Mouse (Mus musculus): Measurements from ENCODE around the gene Csrnp3. TPM values are rescaled to one million over a fixed set of nuclear protein-coding genes. Genes with fewer than 3 reads are reported as not detected.
A peak's percentile ranks its signal among the peaks of the same experiment; 100 is the strongest.

The Csrnp3 gene
- polyA plus RNA-seq, 1 experiment from 2014 or later = 4.4 TPM

DNA sequence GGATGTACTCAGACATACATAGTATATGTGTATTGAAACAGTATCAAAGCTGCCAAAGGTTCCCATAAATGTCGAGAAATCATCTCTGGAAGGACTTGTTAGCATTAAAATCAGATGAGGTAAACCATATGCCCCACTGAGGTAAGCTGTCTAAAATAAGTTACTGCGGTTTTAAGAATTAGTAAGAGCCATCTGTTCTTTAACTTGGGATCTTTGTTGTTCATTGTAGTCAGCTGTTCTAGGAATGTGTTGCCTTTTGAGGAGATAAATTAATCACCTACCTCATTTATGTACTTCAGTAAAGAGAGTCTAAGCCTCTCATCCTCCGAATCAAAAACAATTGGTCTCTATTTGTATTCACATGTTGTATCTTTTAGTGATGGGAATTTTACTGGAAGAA, 83.7 kb downstream of the Csrnp3 start:
- 42% methylated on average over 3 of the region's 3 CpGs for whole genome bisulfite sequencing
- Histone ChIP-seq H3K27ac (no peak overlapping the region), H3K4me2 (no peak overlapping the region), H3K4me3 (no peak overlapping the region), H3K27me3 (no peaks in the 10 kb centered on the region), H3K4me1 (no peaks in the 10 kb centered on the region), H3K9me3 (no peaks in the 10 kb centered on the region), H3K36me3 (no peaks in the 10 kb centered on the region), H3K9ac (no peak overlapping the region)
- ATAC-seq (ENCODE audit: insufficient number of reproducible peaks, insufficient read depth, low FRiP score, low TSS enrichment, low read depth) = no peak

DNA sequence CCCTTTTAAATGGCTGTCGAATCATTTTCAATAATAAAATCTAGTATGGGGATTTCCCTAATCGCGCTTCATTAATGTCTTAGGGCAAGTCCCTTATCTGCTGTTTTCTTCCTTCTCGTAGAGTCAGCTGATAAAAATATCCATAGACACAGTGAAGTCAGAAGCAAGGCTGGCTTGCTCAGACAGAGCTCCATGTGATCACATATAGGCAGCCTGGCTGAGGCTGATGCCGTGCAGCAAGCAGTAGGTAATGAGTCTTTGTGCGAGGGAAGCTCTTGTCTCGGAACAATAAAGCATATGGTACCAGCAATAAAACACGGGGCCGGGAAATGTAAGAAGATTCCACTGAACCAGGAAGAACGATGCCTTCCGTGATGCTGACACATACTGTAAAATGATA, 84.4 kb downstream of the Csrnp3 start:
- WGBS = 60% methylated on average over 11 of the region's 11 CpGs
- H3K36me3 ChIP-seq = no peaks in the 10 kb centered on the region
- no peak for ATAC-seq (ENCODE audit: insufficient number of reproducible peaks, insufficient read depth, low FRiP score, low TSS enrichment, low read depth)

DNA sequence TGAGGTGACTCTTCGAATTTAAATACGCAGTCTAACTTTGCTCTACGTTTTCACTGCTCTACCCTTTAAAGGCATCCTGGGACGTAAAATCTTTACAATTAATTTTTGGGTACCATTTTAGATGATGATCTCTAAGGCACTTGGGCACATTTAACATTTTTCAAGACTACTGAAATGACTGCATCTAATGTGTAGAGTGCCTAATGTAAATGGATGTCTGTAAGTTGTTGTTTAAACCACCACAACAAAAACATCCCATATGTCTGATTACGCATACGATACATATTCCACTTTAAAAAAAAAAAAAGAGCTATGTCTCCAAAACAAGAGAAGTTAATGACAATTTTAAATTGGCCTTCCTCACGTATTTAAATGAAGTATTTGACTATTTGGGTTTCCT, 85.7 kb downstream of the Csrnp3 start:
- Histone ChIP-seq H3K4me3 (peak overlapping the region; percentile 51), H3K4me1 (no peaks in the 10 kb centered on the region), H3K4me2 (peak overlapping the region; percentile 75), H3K27me3 (no peaks in the 10 kb centered on the region), H3K36me3 (no peaks in the 10 kb centered on the region), H3K9ac (peak overlapping the region; percentile 62; the same call in 1 of the 2 replicates), H3K9me3 (no peaks in the 10 kb centered on the region), H3K27ac (no peak overlapping the region)
- 55% methylated on average over 7 of the region's 7 CpGs for WGBS
- no peak for ATAC-seq (ENCODE audit: insufficient number of reproducible peaks, insufficient read depth, low FRiP score, low TSS enrichment, low read depth)

More for the DNA sequence above, 84.4 kb downstream of the Csrnp3 start:
- Histone ChIP-seq H3K4me1 (no peaks in the 10 kb centered on the region), H3K4me3 (no peak overlapping the region), H3K27ac (no peak overlapping the region), H3K4me2 (no peak overlapping the region), H3K9me3 (no peaks in the 10 kb centered on the region), H3K27me3 (no peaks in the 10 kb centered on the region), H3K9ac (no peak overlapping the region)

GRCm38 (mm10) chr2:65931841-65932311, 86.3 kb downstream of the Csrnp3 start:
- under 1% methylated on average over 11 of the region's 11 CpGs for WGBS
- Histone ChIP-seq H3K4me3 (peak overlapping the region; percentile 51), H3K4me1 (no peaks in the 10 kb centered on the region), H3K9me3 (no peaks in the 10 kb centered on the region), H3K27ac (no peak overlapping the region), H3K36me3 (no peaks in the 10 kb centered on the region), H3K4me2 (peak overlapping the region; percentile 75), H3K27me3 (no peaks in the 10 kb centered on the region), H3K9ac (peak overlapping the region; percentile 62)
- no peak for ATAC-seq (ENCODE audit: insufficient number of reproducible peaks, insufficient read depth, low FRiP score, low TSS enrichment, low read depth)

- ATAC-seq (ENCODE audit: insufficient number of reproducible peaks, insufficient read depth, low FRiP score, low TSS enrichment, low read depth) = no peak
- no peaks in the 10 kb centered on the region for H3K36me3 ChIP-seq
- WGBS = 49% methylated on average over 2 of the region's 2 CpGs
These were observed 88.5 kb downstream of the Csrnp3 start for GRCm38 (mm10) chr2:65934099-65934498.

GRCm38 (mm10) chr2:65938900-65939299, 93.3 kb downstream of the Csrnp3 start:
- Histone ChIP-seq H3K4me1 (no peaks in the 10 kb centered on the region), H3K36me3 (no peaks in the 10 kb centered on the region), H3K9me3 (no peaks in the 10 kb centered on the region), H3K4me3 (no peak overlapping the region), H3K4me2 (no peak overlapping the region), H3K9ac (no peak overlapping the region), H3K27me3 (no peaks in the 10 kb centered on the region), H3K27ac (no peak overlapping the region)
- ATAC-seq (ENCODE audit: insufficient number of reproducible peaks, insufficient read depth, low FRiP score, low TSS enrichment, low read depth) = no peak
- 35% methylated on average over 3 of the region's 3 CpGs for WGBS

More at GRCm38 (mm10) chr2:65934099-65934498, 88.5 kb downstream of the Csrnp3 start:
- no peak overlapping the region for H3K27ac ChIP-seq
- H3K9me3 ChIP-seq = no peaks in the 10 kb centered on the region
- no peaks in the 10 kb centered on the region for H3K4me1 ChIP-seq
- H3K27me3 ChIP-seq = no peaks in the 10 kb centered on the region
- no peak overlapping the region for H3K4me3 ChIP-seq
- H3K9ac ChIP-seq = no peak overlapping the region
- H3K4me2 ChIP-seq = no peak overlapping the region

- Histone ChIP-seq H3K36me3 (no peaks in the 10 kb centered on the region), H3K27ac (no peak overlapping the region), H3K4me3 (no peak overlapping the region), H3K9me3 (no peaks in the 10 kb centered on the region), H3K9ac (no peak overlapping the region), H3K4me2 (no peak overlapping the region), H3K4me1 (no peaks in the 10 kb centered on the region), H3K27me3 (no peaks in the 10 kb centered on the region)
- 76% methylated on average over 5 of the region's 5 CpGs for WGBS
- no peak for ATAC-seq (ENCODE audit: insufficient number of reproducible peaks, insufficient read depth, low FRiP score, low TSS enrichment, low read depth)
These were observed 94.8 kb downstream of the Csrnp3 start for GRCm38 (mm10) chr2:65940351-65940750.

- Histone ChIP-seq H3K27ac (no peak overlapping the region), H3K9me3 (no peaks in the 10 kb centered on the region), H3K36me3 (no peaks in the 10 kb centered on the region), H3K9ac (no peak overlapping the region), H3K4me3 (no peak overlapping the region), H3K4me2 (no peak overlapping the region), H3K4me1 (no peaks in the 10 kb centered on the region), H3K27me3 (no peaks in the 10 kb centered on the region)
- ATAC-seq (ENCODE audit: insufficient number of reproducible peaks, insufficient read depth, low FRiP score, low TSS enrichment, low read depth) = no peak
- 88% methylated on average over 4 of the region's 4 CpGs for WGBS
These were observed 96.8 kb downstream of the Csrnp3 start for GRCm38 (mm10) chr2:65942346-65942745.

GRCm38 (mm10) chr2:65948808-65949207, 103.2 kb downstream of the Csrnp3 start:
- Histone ChIP-seq H3K4me2 (no peak overlapping the region), H3K9me3 (no peaks in the 10 kb centered on the region), H3K9ac (no peak overlapping the region), H3K4me3 (no peak overlapping the region), H3K27ac (no peak overlapping the region), H3K27me3 (no peaks in the 10 kb centered on the region), H3K36me3 (peaks cover 2% of the 10 kb centered on the region; the same call in 1 of the 2 replicates), H3K4me1 (peaks cover 3% of the 10 kb centered on the region; the same call in 1 of the 2 replicates)
- 89% methylated on average over 16 of the region's 16 CpGs for WGBS
- no peak for ATAC-seq (ENCODE audit: insufficient number of reproducible peaks, insufficient read depth, low FRiP score, low TSS enrichment, low read depth)

GRCm38 (mm10) chr2:65953726-65954340, 108.3 kb downstream of the Csrnp3 start:
- H3K4me2 ChIP-seq = peak overlapping the region; percentile 35

DNA sequence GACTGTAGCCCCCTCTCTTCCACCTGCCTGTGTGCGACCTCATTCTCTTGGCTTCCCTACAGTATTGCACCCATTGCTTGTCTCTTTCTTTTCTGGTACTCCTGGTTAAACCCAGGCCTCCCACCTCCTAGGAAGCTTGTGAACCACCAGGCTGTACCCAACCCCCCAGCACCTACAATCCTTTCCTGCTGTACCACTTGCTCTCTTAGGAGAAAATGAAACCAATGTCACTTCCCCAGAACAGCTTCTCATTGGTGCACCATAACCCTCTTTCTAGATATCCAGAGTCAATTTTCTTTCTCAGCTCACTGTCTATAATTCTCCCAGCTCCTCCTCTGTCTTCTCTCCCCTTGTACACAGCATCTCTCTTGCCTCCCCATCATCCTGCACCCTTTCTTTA, 110.2 kb downstream of the Csrnp3 start:
- H3K36me3 ChIP-seq = no peaks in the 10 kb centered on the region
- 88% methylated on average over 1 of the region's 1 CpGs for WGBS
- peaks cover 9% of the 10 kb centered on the region; the same call in 1 of the 2 replicates for H3K4me1 ChIP-seq
- no peaks in the 10 kb centered on the region for H3K27me3 ChIP-seq
- no peak for ATAC-seq (ENCODE audit: insufficient number of reproducible peaks, insufficient read depth, low FRiP score, low TSS enrichment, low read depth)
- no peak overlapping the region for H3K27ac ChIP-seq
- no peak overlapping the region for H3K4me3 ChIP-seq
- H3K9me3 ChIP-seq = no peaks in the 10 kb centered on the region
- H3K9ac ChIP-seq = no peak overlapping the region
- H3K4me2 ChIP-seq = no peak overlapping the region

More at GRCm38 (mm10) chr2:65953726-65954340, 108.3 kb downstream of the Csrnp3 start:
- peaks cover 2% of the 10 kb centered on the region; the same call in 1 of the 2 replicates for H3K36me3 ChIP-seq
- no peak overlapping the region for H3K27ac ChIP-seq
- no peak overlapping the region for H3K9ac ChIP-seq
- no peak for ATAC-seq (ENCODE audit: insufficient number of reproducible peaks, insufficient read depth, low FRiP score, low TSS enrichment, low read depth)
- no peaks in the 10 kb centered on the region for H3K9me3 ChIP-seq
- 51% methylated on average over 17 of the region's 17 CpGs for WGBS
- no peaks in the 10 kb centered on the region for H3K27me3 ChIP-seq
- peaks cover 9% of the 10 kb centered on the region; the same call in 1 of the 2 replicates for H3K4me1 ChIP-seq
- no peak overlapping the region for H3K4me3 ChIP-seq

DNA sequence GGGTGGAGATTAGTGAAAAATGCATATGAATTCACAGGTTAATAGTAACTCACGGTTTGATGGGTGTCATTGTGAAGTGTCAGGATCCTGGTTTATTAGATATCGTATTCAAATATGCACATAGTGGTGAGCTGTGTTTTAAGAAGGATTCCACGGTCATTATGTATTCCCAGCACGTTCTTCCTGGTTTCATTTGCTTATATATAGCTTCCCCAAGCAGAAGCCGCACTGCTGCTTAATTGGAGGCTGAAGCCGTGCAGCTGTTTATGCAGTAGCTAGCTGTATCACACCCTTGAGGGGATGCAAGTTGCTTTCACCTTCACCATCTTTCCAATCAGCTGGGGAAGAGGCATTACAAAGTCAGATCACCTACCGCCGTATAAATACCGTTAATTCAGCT, 111.2 kb downstream of the Csrnp3 start:
- Histone ChIP-seq H3K4me3 (no peak overlapping the region), H3K27ac (no peak overlapping the region), H3K4me1 (peaks cover 9% of the 10 kb centered on the region; the same call in 1 of the 2 replicates), H3K27me3 (no peaks in the 10 kb centered on the region), H3K9ac (no peak overlapping the region), H3K4me2 (no peak overlapping the region), H3K36me3 (no peaks in the 10 kb centered on the region), H3K9me3 (no peaks in the 10 kb centered on the region)
- no peak for ATAC-seq (ENCODE audit: insufficient number of reproducible peaks, insufficient read depth, low FRiP score, low TSS enrichment, low read depth)
- WGBS = 84% methylated on average over 9 of the region's 9 CpGs
